Comparison of ENCODE assay signal across 15 mouse cellular contexts in the genomic region with DNA sequence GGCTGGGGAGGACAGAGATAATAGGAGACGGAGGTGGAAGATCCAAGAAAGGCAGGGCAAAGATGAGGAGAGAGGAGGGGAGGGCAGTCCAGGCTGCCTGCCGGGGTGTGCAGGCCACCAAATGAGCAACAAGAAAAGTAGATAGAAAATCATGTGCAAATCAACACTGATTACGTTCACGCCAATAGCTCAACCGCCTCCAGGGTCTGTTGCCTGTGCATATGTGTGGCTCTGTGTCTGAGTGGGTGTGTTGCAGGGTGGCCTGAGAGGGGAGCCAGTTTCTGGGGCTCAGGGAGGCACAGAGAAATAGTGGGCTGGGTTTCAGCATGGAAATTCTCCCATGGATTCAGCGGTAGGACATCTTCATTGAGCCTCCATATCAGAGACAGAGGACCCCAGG. TPM values are rescaled to one million over a fixed set of nuclear protein-coding genes. Genes with fewer than 3 reads are reported as not detected.
DNase-seq lines count a peak whose midpoint lies in the region; ATAC-seq and TF ChIP-seq lines count a peak whose summit lies in the region.
"Had no signal": no experiment of that assay in that cellular context is flagged by ENCODE, and none has a peak within 500 bp of the region (broad histone marks: within the 10 kb centered on the region; RNA-seq: fewer than 3 reads in every experiment).

No protein-coding gene starts in this region.

- TF ChIP-seq CTCF in hindbrain, postnatal 0 days (IDR thresholded peaks at IDR 0.05; ENCODE audit: low read depth) = no peak

- H3K27ac ChIP-seq in limb, embryonic 12.5 days = 0 out of 2 replicates have a peak overlapping the region, but pooled peaks have one; percentile 12
- H3K27ac ChIP-seq in limb, embryonic 10.5 days = no peak overlapping the region
- H3K27ac ChIP-seq in forebrain, embryonic 12.5 days = peak overlapping the region; percentile 81
- peak overlapping the region; percentile 52 for H3K27ac ChIP-seq in hindbrain, postnatal 0 days
- H3K27ac ChIP-seq: liver, embryonic 13.5 days had no signal

- no peak for ATAC-seq in limb, embryonic 12.5 days (ENCODE audit: insufficient number of reproducible peaks, insufficient read depth, low FRiP score, low TSS enrichment, low read depth)
- ATAC-seq in forebrain, embryonic 12.5 days (ENCODE audit: low FRiP score) = no peak
- ATAC-seq in hindbrain, postnatal 0 days = peak; percentile 47

- H3K4me3 ChIP-seq in limb, embryonic 12.5 days (replicated peaks) = no peak overlapping the region
- no peak overlapping the region for H3K4me3 ChIP-seq in limb, embryonic 10.5 days
- no peak overlapping the region for H3K4me3 ChIP-seq in forebrain, embryonic 12.5 days (replicated peaks)
- H3K4me3 ChIP-seq in hindbrain, postnatal 0 days (ENCODE audit: low read length) = no peak overlapping the region
- H3K4me3 ChIP-seq: liver, embryonic 13.5 days had no signal

- no peak overlapping the region for H3K9ac ChIP-seq in limb, embryonic 12.5 days (replicated peaks)
- no peak overlapping the region for H3K9ac ChIP-seq in forebrain, embryonic 12.5 days
- H3K9ac ChIP-seq in hindbrain, postnatal 0 days (replicated peaks; ENCODE audit: low read length) = no peak overlapping the region
- H3K9ac ChIP-seq: liver, embryonic 13.5 days had no signal

- H3K4me2 ChIP-seq in limb, embryonic 12.5 days = no peak overlapping the region
- peak overlapping the region; percentile 19 for H3K4me2 ChIP-seq in forebrain, embryonic 12.5 days
- peak overlapping the region; percentile 16; the same call in 1 of the 2 replicates for H3K4me2 ChIP-seq in hindbrain, postnatal 0 days (ENCODE audit: low read depth, low read length)
- H3K4me2 ChIP-seq: liver, embryonic 13.5 days had no signal

- no peak for DNase-seq in limb, embryonic 10.5 days (ENCODE audit: low spot score)
- DNase-seq in hindbrain, postnatal 0 days (ENCODE audit: low spot score) = peak; percentile 48
- DNase-seq in retina, embryonic 14.5 days (ENCODE audit: low spot score) = peak; percentile 60
- DNase-seq in lung, postnatal 14 days = no peak
- no peak for DNase-seq in frontal cortex, postnatal 25 days (ENCODE audit: low spot score in 2 of 2)
- DNase-seq: heart, adult 18-20 months; liver, embryonic 13.5 days; lung, postnatal 36 days; right cerebral cortex, adult 18-20 months; thymus, postnatal 14 days had no signal

- peaks cover 21% of the 10 kb centered on the region for H3K4me1 ChIP-seq in limb, embryonic 12.5 days (replicated peaks)
- peaks cover 33% of the 10 kb centered on the region for H3K4me1 ChIP-seq in limb, embryonic 10.5 days
- H3K4me1 ChIP-seq in forebrain, embryonic 12.5 days = peaks cover 58% of the 10 kb centered on the region
- H3K4me1 ChIP-seq in hindbrain, postnatal 0 days (ENCODE audit: insufficient read depth, low read length) = peaks cover 10% of the 10 kb centered on the region; the same call in 1 of the 2 replicates

- H3K9me3 ChIP-seq in limb, embryonic 12.5 days = no peaks in the 10 kb centered on the region
- no peaks in the 10 kb centered on the region for H3K9me3 ChIP-seq in limb, embryonic 10.5 days (replicated peaks)
- no peaks in the 10 kb centered on the region for H3K9me3 ChIP-seq in forebrain, embryonic 12.5 days
- H3K9me3 ChIP-seq in hindbrain, postnatal 0 days (ENCODE audit: low read length) = no peaks in the 10 kb centered on the region
- H3K9me3 ChIP-seq: liver, embryonic 13.5 days had no signal

- H3K36me3 ChIP-seq in limb, embryonic 12.5 days = no peaks in the 10 kb centered on the region
- H3K36me3 ChIP-seq in limb, embryonic 10.5 days = no peaks in the 10 kb centered on the region
- no peaks in the 10 kb centered on the region for H3K36me3 ChIP-seq in forebrain, embryonic 12.5 days (replicated peaks)
- no peaks in the 10 kb centered on the region for H3K36me3 ChIP-seq in hindbrain, postnatal 0 days (ENCODE audit: insufficient read depth, low read length)
- H3K36me3 ChIP-seq: liver, embryonic 13.5 days had no signal

- 77% methylated on average over 6 of the region's 6 CpGs for WGBS in limb, embryonic 12.5 days
- WGBS in limb, embryonic 10.5 days = 73% methylated on average over 6 of the region's 6 CpGs
- WGBS in forebrain, embryonic 12.5 days = 48% methylated on average over 6 of the region's 6 CpGs
- 35% methylated on average over 6 of the region's 6 CpGs for WGBS in hindbrain, postnatal 0 days

- peaks cover 53% of the 10 kb centered on the region for H3K27me3 ChIP-seq in limb, embryonic 12.5 days
- H3K27me3 ChIP-seq in limb, embryonic 10.5 days (ENCODE audit: low read depth, poor library complexity, severe bottlenecking) = peaks cover 50% of the 10 kb centered on the region
- peaks cover 33% of the 10 kb centered on the region for H3K27me3 ChIP-seq in forebrain, embryonic 12.5 days
- no peaks in the 10 kb centered on the region for H3K27me3 ChIP-seq in hindbrain, postnatal 0 days (ENCODE audit: insufficient read depth, low read length)

RNA-seq across cellular contexts. Expression of gene Nhlh1, which starts 0.9 kb away (rescaled TPM):
- polyA plus RNA-seq in limb, embryonic 12.5 days (2016; fragmentation: Nextera tagmentation; extraction: Ambion mirVana) = 0.14 TPM in 1 of 2 replicates, not detected in the other
- polyA plus RNA-seq in limb, embryonic 10.5 days (2016; fragmentation: Nextera tagmentation; extraction: Ambion mirVana) = not detected in 2 replicates
- 9.0 and 9.8 TPM in 2 replicates for polyA plus RNA-seq in forebrain, embryonic 12.5 days (2016; fragmentation: Nextera tagmentation; extraction: Ambion mirVana)
- total RNA-seq in hindbrain, postnatal 0 days (2014; rRNA removed) = 13.3 and 17.3 TPM in 2 replicates
- polyA plus RNA-seq in hindbrain, postnatal 0 days (2015; fragmentation: Nextera tagmentation; extraction: Ambion mirVana) = 2.3 and 2.4 TPM in 2 replicates
- total RNA-seq: adrenal gland, adult 18-20 months; heart, adult 18-20 months; hematopoietic stem cell, adult 5-6 weeks had no signal
- polyA plus RNA-seq: kidney, embryonic 16.5 days; liver, embryonic 13.5 days had no signal

RNA-seq across cellular contexts. Expression of gene Copa, which starts 24.0 kb away (rescaled TPM):
- 219 and 228 TPM in 2 replicates for polyA plus RNA-seq in limb, embryonic 12.5 days (2016; fragmentation: Nextera tagmentation; extraction: Ambion mirVana)
- polyA plus RNA-seq in limb, embryonic 10.5 days (2016; fragmentation: Nextera tagmentation; extraction: Ambion mirVana) = 155 and 201 TPM in 2 replicates
- polyA plus RNA-seq in forebrain, embryonic 12.5 days (2016; fragmentation: Nextera tagmentation; extraction: Ambion mirVana) = 199 and 222 TPM in 2 replicates
- total RNA-seq in hindbrain, postnatal 0 days (2014; rRNA removed) = 189 and 191 TPM in 2 replicates
- polyA plus RNA-seq in hindbrain, postnatal 0 days (2015; fragmentation: Nextera tagmentation; extraction: Ambion mirVana) = 136 and 142 TPM in 2 replicates

RNA-seq across cellular contexts. Expression of gene Ncstn, which starts 24.3 kb away (rescaled TPM):
- polyA plus RNA-seq in limb, embryonic 12.5 days (2016; fragmentation: Nextera tagmentation; extraction: Ambion mirVana) = 86.6 and 96.6 TPM in 2 replicates
- polyA plus RNA-seq in limb, embryonic 10.5 days (2016; fragmentation: Nextera tagmentation; extraction: Ambion mirVana) = 83.4 and 95.9 TPM in 2 replicates
- polyA plus RNA-seq in forebrain, embryonic 12.5 days (2016; fragmentation: Nextera tagmentation; extraction: Ambion mirVana) = 107 and 111 TPM in 2 replicates
- total RNA-seq in hindbrain, postnatal 0 days (2014; rRNA removed) = 77.5 and 86.9 TPM in 2 replicates
- 95.0 and 101 TPM in 2 replicates for polyA plus RNA-seq in hindbrain, postnatal 0 days (2015; fragmentation: Nextera tagmentation; extraction: Ambion mirVana)

RNA-seq across cellular contexts. Expression of gene Vangl2, which starts 30.1 kb away (rescaled TPM):
- 23.2 and 23.7 TPM in 2 replicates for polyA plus RNA-seq in limb, embryonic 12.5 days (2016; fragmentation: Nextera tagmentation; extraction: Ambion mirVana)
- 28.3 and 29.9 TPM in 2 replicates for polyA plus RNA-seq in limb, embryonic 10.5 days (2016; fragmentation: Nextera tagmentation; extraction: Ambion mirVana)
- polyA plus RNA-seq in forebrain, embryonic 12.5 days (2016; fragmentation: Nextera tagmentation; extraction: Ambion mirVana) = 61.9 and 63.2 TPM in 2 replicates
- total RNA-seq in hindbrain, postnatal 0 days (2014; rRNA removed) = 86.6 and 117 TPM in 2 replicates
- 33.0 and 36.5 TPM in 2 replicates for polyA plus RNA-seq in hindbrain, postnatal 0 days (2015; fragmentation: Nextera tagmentation; extraction: Ambion mirVana)

Comparison
In these comparisons a context has a peak if more than half of its experiments do, and no peak if none do; other contexts are left out.
1. DNase-seq: peak in hindbrain, postnatal 0 days (single experiment) and retina, embryonic 14.5 days (single experiment); none in limb, embryonic 10.5 days (single experiment), lung, postnatal 14 days (single experiment) and frontal cortex, postnatal 25 days (0 of 2).